Mouse (Mus musculus) natural killer cell, adult 2 months (primary cell): ENCODE measurements around the gene Olfr885.

ENCODE experiments used
- DNase-seq, 2 experiments: peaks; one replicate each; pipeline ENCODE4 v3.0.0; 2022; ENCODE audit warnings: low spot score in 2 of 2

The Olfr885 gene

GRCm38 (mm10) chr9:38061022-38061421 is at the start of gene Olfr885:
Gene Olfr885 (plus strand): TSS chr9:38061322.
- DNase-seq: no peak

- DNase-seq: no peak
Measured at GRCm38 (mm10) chr9:38025508-38025907, 35.6 kb upstream of the Olfr885 start, which contains the start of gene Olfr883. Gene Olfr883 (plus strand): TSS chr9:38025808.

- DNase-seq: no peak
Measured at GRCm38 (mm10) chr9:38046255-38046654, 14.9 kb upstream of the Olfr885 start, which contains the start of gene Olfr884. Gene Olfr884 (plus strand): TSS chr9:38046555.

- no peak for DNase-seq
Measured at GRCm38 (mm10) chr9:38083772-38084171, 22.6 kb downstream of the Olfr885 start, which contains the start of gene Olfr887. Gene Olfr887 (plus strand): TSS chr9:38084072.

- DNase-seq: no peak
Measured at GRCm38 (mm10) chr9:38107828-38108227, 46.7 kb downstream of the Olfr885 start, which contains the start of gene Olfr888. Gene Olfr888 (plus strand): TSS chr9:38108128.
